Mouse (Mus musculus): ENCODE results near the gene Ndufc2.

GRCm38 (mm10) chr7:97375906-97376305, 23.9 kb upstream of the Ndufc2 start:
- TF ChIP-seq EP300 (IDR thresholded peaks at IDR 0.05; ENCODE audit: insufficient read depth, low read depth, low read length), result no peak
- TF ChIP-seq CTCF (IDR thresholded peaks at IDR 0.05), result no peak

All from heart, adult 2 months (tissue).